Mouse (Mus musculus) heart, embryonic 11.5 days (tissue): Measurements from ENCODE around the gene Ttc17. TPM values are rescaled to one million over a fixed set of nuclear protein-coding genes. Genes with fewer than 3 reads are reported as not detected.
"Not testable (repeated sequence)": the region's sequence is repeated elsewhere in the genome, so short reads cannot be mapped to it uniquely, and the experiment has no call there.

ENCODE experiments used
- ATAC-seq: fragments of 200-750 bp; cut with Nextera tagmentation; replicated peaks from 2 replicates; pipeline ENCODE4 v1.8.0; 2017; ENCODE audit warnings: moderate library complexity; ENCODE audit not compliant: insufficient number of reproducible peaks, low FRiP score, low TSS enrichment
- H3K27ac ChIP-seq: fragments of 300-500 bp; sonication (generic); 2 replicates; pipeline ENCODE4 v1.5.1; 2014; ENCODE audit warnings: mild to moderate bottlenecking, low read depth, low read length
- H3K27me3 ChIP-seq: fragments of 300-500 bp; sonication (generic); 2 replicates; pipeline ENCODE4 v1.6.1; 2014; ENCODE audit warnings: mild to moderate bottlenecking, low read length, mixed read lengths; ENCODE audit not compliant: control insufficient read depth, insufficient read depth
- H3K36me3 ChIP-seq: fragments of 300-500 bp; sonication (generic); 2 replicates; pipeline ENCODE4 v1.6.1; 2014; ENCODE audit warnings: mild to moderate bottlenecking, low read length, moderate library complexity, mixed read lengths; ENCODE audit not compliant: control insufficient read depth, insufficient read depth
- H3K4me1 ChIP-seq: fragments of 300-500 bp; sonication (generic); 2 replicates; pipeline ENCODE4 v1.6.1; 2014; ENCODE audit warnings: low read length; ENCODE audit not compliant: control insufficient read depth, insufficient read depth
- H3K4me2 ChIP-seq: fragments of 300-500 bp; sonication (generic); 2 replicates; pipeline ENCODE4 v1.6.1; 2014; ENCODE audit warnings: mild to moderate bottlenecking, moderate library complexity
- H3K4me3 ChIP-seq: fragments of 300-500 bp; sonication (generic); 2 replicates; pipeline ENCODE4 v1.5.1; 2014; ENCODE audit warnings: low read depth, low read length
- H3K9ac ChIP-seq: fragments of 300-500 bp; sonication (generic); 2 replicates; pipeline ENCODE4 v1.6.1; 2014; ENCODE audit warnings: mild to moderate bottlenecking, low read depth, low read length, moderate library complexity
- H3K9me3 ChIP-seq: fragments of 300-500 bp; sonication (generic); replicated peaks from 2 replicates; pipeline ENCODE4 v1.6.1; 2016; ENCODE audit warnings: low read length; ENCODE audit not compliant: control insufficient read depth
- WGBS: fragments of 180-500 bp; shearing (Covaris S2); extraction: QIAGEN DNeasy Blood & Tissue Kit; methylation state at CpG from one replicate; pipeline ENCODE4 v1.1.7; 2014; ENCODE audit not compliant: insufficient replicate concordance; 5-methylcytosine and 5-hydroxymethylcytosine counted together
- polyA plus RNA-seq: library from polyadenylated mRNA; unstranded; fragments of >200 nt; fragmentation: Nextera tagmentation; extraction: Ambion mirVana; gene quantifications from 2 replicates; pipeline ENCODE4 v1.2.1, GENCODE M21; 2014

Gene Ttc17
- polyA plus RNA-seq, 1 experiment from 2014 or later: 12.4 TPM

DNA sequence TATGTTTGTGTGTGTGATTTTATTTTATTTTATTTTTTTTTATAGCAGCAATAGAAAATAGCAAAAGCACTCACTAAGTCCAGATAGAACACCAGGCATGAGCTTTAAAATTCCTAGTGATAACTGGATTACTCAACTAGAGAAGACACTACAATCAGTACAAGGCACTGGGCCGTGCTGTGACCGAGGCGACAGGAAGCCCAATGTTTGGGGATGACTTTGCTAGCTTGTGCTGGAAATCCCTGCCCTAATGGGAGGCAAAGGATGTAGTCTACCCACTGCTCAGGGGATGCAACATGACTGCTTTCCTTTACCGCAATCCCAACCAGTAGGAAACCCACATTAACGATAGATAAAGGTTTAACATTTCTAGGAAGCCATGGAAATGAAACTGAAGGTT, 10.2 kb downstream of the Ttc17 start:
- Histone ChIP-seq H3K4me1 (peaks cover 18% of the 10 kb centered on the region), H3K4me2 (no peak overlapping the region), H3K27me3 (no peaks in the 10 kb centered on the region), H3K9me3 (no peaks in the 10 kb centered on the region), H3K4me3 (no peak overlapping the region), H3K36me3 (no peaks in the 10 kb centered on the region), H3K9ac (no peak overlapping the region), H3K27ac (no peak overlapping the region)
- 74% methylated on average over 5 of the region's 5 CpGs for WGBS
- ATAC-seq: no peak

DNA sequence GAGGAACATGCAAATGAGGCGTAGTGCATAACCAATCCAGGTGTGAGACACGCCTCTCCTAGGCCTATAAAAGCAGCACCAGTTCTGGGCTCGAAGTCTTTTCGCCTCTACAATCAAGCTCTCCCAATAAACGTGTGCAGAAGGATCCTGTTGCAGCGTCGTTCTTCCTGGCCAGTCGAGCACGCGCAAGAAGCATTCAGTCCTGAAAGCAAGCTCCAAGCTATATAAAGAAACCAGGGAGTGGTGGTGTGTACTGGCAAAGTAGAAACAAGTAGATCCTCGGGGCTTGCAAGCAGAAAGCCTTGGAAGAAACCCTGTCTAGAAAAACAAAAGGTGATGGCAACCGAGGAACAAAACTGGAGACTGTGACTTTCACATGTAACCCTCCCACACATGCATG, 15.4 kb downstream of the Ttc17 start:
- H3K4me3 ChIP-seq, H3K27me3 ChIP-seq, H3K9ac ChIP-seq, H3K4me2 ChIP-seq, H3K9me3 ChIP-seq, H3K36me3 ChIP-seq, ATAC-seq, H3K27ac ChIP-seq: not testable (repeated sequence)
- H3K4me1 ChIP-seq: peaks cover 18% of the 10 kb centered on the region
- 87% methylated on average over 9 of the region's 12 CpGs for WGBS

DNA sequence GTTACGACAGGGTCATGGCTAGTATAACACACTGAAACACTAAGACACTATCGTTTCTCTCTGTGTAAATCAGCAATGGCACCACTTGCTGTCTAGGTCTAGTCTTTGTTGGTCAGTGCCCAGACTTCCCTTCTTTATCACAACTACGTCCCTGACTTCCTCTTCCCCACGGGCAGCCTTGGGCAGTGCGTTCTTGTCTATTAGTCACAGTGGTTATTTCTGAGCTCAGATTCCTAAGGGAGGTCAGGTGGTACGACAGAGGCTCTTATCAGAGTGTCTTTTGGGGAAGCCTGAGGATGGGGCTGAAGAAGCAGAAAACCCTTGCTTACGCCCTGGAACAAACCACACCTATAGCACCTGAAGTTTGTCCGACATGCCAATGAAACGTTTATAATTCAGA, 17.5 kb downstream of the Ttc17 start:
- H3K27ac ChIP-seq: no peak overlapping the region
- no peaks in the 10 kb centered on the region; the same call in 1 of the 2 replicates for H3K36me3 ChIP-seq
- peaks cover 15% of the 10 kb centered on the region for H3K4me1 ChIP-seq
- no peaks in the 10 kb centered on the region for H3K27me3 ChIP-seq
- H3K9ac ChIP-seq: no peak overlapping the region
- 0 out of 2 replicates have a peak, but pooled peaks have one; percentile 35 for ATAC-seq
- 45% methylated on average over 9 of the region's 9 CpGs for WGBS
- no peak overlapping the region for H3K4me2 ChIP-seq
- no peak overlapping the region for H3K4me3 ChIP-seq
- no peaks in the 10 kb centered on the region for H3K9me3 ChIP-seq

DNA sequence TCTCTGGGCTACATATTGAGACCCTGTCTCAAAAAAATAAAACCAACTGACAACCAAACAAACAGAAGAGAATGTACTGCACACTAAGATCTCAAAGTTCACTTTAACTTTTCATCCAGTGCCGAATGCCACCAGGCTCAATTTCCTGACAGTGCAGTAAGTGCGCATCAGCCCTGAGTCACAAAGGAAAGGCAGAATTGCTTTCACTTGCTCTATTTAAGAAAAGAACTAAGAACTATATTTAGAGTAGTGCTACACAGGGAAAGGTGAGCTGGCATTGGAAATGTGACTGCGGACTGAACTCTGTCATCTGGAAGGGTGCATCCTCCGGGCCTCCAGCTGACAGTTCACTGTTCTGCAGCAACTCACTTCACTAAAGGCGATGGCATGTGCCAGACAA, 18.6 kb downstream of the Ttc17 start:
- Histone ChIP-seq H3K27me3 (no peaks in the 10 kb centered on the region), H3K4me3 (no peak overlapping the region), H3K36me3 (peaks cover 2% of the 10 kb centered on the region), H3K27ac (no peak overlapping the region), H3K9ac (no peak overlapping the region), H3K4me2 (no peak overlapping the region), H3K9me3 (no peaks in the 10 kb centered on the region), H3K4me1 (peaks cover 15% of the 10 kb centered on the region)
- no peak; the same call in 1 of the 2 replicates for ATAC-seq
- 86% methylated on average over 5 of the region's 5 CpGs for WGBS

DNA sequence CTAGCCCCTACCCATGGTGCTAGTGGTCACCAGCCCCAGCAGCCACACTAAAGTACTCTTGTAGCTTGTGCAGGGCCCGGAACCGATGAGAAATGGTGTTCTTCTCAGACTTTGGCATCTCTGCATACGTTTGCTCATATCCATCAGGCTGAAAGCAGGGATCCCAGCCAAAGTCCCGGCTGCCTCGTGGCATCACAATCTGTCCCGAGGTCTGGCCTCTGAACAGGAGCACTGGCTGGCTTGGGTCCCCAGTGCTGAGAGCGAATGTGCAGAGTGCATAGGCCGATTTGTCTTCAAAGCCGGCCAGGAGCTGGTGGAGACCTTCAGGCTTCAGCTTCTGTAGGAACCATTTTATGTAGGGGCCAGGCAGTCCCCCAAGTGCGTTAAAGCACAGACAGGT, 22.0 kb downstream of the Ttc17 start:
- not testable (repeated sequence) for H3K36me3 ChIP-seq, H3K27ac ChIP-seq, H3K4me3 ChIP-seq, H3K4me2 ChIP-seq, H3K9ac ChIP-seq, H3K9me3 ChIP-seq, H3K27me3 ChIP-seq, ATAC-seq
- WGBS: 91% methylated on average over 10 of the region's 10 CpGs
- H3K4me1 ChIP-seq: peaks cover 14% of the 10 kb centered on the region

DNA sequence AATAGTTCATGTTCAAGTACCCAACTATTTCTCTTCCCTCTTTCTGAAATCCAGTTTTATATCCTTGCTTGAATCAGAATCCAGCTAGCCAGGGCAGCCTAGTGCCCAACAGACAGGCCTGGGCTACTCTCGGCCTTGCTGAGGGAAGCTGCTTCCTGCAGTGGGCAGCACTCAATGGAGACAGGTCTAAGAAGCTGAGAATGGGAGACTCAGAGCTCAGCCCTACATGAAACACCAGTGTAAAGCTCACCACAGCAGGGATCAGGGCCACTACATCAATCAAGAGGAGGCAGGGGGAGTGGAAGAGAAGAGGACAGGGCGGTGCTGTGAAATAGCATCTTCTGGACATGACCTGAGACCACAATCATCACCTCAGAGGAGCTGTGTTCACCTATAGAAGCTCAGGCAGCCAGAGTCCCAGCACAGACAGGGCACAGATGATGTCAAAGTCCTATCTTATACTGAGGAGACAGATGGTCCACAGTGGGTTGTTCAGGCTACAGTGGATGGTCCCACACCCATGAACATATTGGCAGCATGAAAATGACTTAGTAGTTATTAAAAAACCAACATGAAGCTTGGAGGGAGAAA, 25.3 kb downstream of the Ttc17 start:
- ATAC-seq: no peak

DNA sequence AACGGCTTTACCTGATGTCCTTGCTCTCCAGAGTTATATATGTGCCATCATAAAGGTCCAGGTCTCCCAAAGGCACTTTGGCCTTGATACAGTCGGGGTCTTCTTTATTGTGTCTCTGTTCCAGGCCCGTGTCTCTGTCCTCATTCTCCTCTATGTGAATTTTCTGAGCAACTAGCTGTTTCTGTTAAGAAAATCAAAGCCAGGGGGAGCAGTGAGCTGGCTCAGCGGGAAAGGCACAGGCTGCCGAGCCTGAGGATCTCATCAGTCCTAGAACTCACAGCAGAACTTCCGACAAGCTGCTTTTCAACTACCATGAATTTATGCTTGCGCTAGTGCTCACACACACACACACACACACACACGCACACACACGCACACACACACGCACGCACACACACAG, 27.8 kb downstream of the Ttc17 start:
- no peak overlapping the region for H3K4me2 ChIP-seq
- WGBS: 78% methylated on average over 11 of the region's 11 CpGs

More for the DNA sequence above, 25.3 kb downstream of the Ttc17 start:
- 62% methylated on average over 2 of the region's 2 CpGs for WGBS
- Histone ChIP-seq H3K4me3 (no peak overlapping the region), H3K27me3 (no peaks in the 10 kb centered on the region), H3K4me2 (no peak overlapping the region), H3K36me3 (peaks cover 5% of the 10 kb centered on the region), H3K9ac (no peak overlapping the region), H3K27ac (no peak overlapping the region), H3K4me1 (no peaks in the 10 kb centered on the region), H3K9me3 (no peaks in the 10 kb centered on the region)

DNA sequence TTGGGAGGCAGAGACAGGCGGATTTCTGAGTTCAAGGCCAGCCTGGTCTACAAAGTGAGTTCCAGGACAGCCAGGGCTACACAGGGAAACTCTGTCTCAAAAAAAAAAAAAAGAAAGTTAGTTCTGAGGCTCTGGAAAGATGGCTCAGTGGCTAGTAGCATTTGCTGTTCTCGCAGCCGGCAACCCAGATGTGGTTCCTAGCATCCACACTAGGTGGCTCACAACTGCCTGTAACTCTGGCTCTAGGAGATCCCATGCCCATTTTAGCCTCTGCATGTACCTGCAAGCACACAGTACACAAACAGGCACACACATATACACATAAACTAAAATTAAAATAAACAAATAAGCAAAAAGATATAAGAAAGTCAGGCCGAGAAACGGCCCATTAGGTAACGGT, 35.4 kb downstream of the Ttc17 start:
- 84% methylated on average over 6 of the region's 6 CpGs for WGBS
- no peak for ATAC-seq
- Histone ChIP-seq H3K36me3 (peaks cover 26% of the 10 kb centered on the region), H3K4me1 (no peaks in the 10 kb centered on the region), H3K9me3 (no peaks in the 10 kb centered on the region), H3K27me3 (no peaks in the 10 kb centered on the region), H3K27ac (no peak overlapping the region), H3K9ac (no peak overlapping the region), H3K4me2 (no peak overlapping the region), H3K4me3 (no peak overlapping the region)

More for the DNA sequence above, 27.8 kb downstream of the Ttc17 start:
- ATAC-seq: no peak
- no peaks in the 10 kb centered on the region for H3K4me1 ChIP-seq
- no peak overlapping the region for H3K4me3 ChIP-seq
- peaks cover 15% of the 10 kb centered on the region for H3K36me3 ChIP-seq
- H3K9me3 ChIP-seq: no peaks in the 10 kb centered on the region
- H3K27me3 ChIP-seq: no peaks in the 10 kb centered on the region
- no peak overlapping the region for H3K27ac ChIP-seq
- H3K9ac ChIP-seq: no peak overlapping the region

DNA sequence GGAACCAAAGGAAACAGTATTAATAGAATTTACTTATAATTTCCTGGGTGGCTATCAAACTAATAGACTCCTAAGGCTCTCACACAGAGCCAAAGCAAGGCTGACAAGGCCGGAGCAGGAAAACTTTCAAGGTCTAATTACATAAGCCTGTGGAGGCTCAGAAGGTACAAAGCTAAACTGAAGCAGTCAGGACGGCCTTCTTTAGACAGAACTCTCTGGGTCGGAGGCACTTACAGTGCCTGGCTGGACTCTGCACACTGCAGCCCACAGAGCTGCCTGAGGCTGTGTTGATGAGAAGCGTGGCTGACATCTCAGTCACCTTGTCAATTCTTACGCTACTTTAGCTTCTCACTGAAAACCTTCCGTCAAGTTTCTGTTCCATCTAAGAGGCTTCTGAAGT, 42.7 kb downstream of the Ttc17 start:
- Histone ChIP-seq H3K36me3 (peaks cover 33% of the 10 kb centered on the region), H3K4me2 (no peak overlapping the region), H3K4me3 (no peak overlapping the region), H3K27me3 (no peaks in the 10 kb centered on the region), H3K9ac (no peak overlapping the region), H3K4me1 (no peaks in the 10 kb centered on the region), H3K9me3 (peaks cover 4% of the 10 kb centered on the region; the same call in 1 of the 2 replicates), H3K27ac (no peak overlapping the region)
- WGBS: 86% methylated on average over 6 of the region's 6 CpGs
- ATAC-seq: no peak
